Mouse (Mus musculus) ovary, adult 10 weeks (tissue): ENCODE results near the gene Rasa4. TPM values are rescaled to one million over a fixed set of nuclear protein-coding genes. Genes with fewer than 3 reads are reported as not detected.

ENCODE experiments used
- polyA plus RNA-seq: library from polyadenylated mRNA; stranded (reverse); fragments of 350-450 nt; fragmentation: Illumina TruSeq; extraction: RNeasy Lipid Tissue Mini Kit (QIAGEN cat#74804); gene quantifications from one replicate; pipeline ENCODE4 v1.2.3, GENCODE M21; 2014

The Rasa4 gene
- 0.86 TPM for polyA plus RNA-seq

DNA sequence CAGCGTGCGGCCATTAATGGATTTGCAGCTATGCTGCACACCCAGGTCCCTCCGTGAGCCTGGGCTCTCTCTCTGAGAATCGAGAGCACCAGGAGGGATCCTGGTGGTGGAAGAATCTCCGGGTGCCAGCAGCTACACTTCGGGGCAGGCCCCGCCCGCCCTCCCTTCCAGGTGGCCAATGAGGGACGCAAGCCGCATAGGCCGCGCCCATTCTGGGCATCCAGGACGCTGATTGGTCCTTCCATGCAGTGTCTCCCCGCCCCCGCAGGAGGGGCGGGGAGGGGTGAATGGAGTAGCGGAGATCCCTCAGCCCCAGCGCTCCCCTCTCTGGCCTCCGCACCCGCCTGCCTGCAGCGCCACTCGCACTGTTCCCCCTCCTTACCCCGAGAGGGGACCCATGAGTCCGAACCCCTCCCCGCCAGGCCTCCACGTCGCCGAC, at the start of gene Rasa4:
TSS of gene Rasa4 (plus strand) at position 248 of the 439 bp plus-strand sequence.

DNA sequence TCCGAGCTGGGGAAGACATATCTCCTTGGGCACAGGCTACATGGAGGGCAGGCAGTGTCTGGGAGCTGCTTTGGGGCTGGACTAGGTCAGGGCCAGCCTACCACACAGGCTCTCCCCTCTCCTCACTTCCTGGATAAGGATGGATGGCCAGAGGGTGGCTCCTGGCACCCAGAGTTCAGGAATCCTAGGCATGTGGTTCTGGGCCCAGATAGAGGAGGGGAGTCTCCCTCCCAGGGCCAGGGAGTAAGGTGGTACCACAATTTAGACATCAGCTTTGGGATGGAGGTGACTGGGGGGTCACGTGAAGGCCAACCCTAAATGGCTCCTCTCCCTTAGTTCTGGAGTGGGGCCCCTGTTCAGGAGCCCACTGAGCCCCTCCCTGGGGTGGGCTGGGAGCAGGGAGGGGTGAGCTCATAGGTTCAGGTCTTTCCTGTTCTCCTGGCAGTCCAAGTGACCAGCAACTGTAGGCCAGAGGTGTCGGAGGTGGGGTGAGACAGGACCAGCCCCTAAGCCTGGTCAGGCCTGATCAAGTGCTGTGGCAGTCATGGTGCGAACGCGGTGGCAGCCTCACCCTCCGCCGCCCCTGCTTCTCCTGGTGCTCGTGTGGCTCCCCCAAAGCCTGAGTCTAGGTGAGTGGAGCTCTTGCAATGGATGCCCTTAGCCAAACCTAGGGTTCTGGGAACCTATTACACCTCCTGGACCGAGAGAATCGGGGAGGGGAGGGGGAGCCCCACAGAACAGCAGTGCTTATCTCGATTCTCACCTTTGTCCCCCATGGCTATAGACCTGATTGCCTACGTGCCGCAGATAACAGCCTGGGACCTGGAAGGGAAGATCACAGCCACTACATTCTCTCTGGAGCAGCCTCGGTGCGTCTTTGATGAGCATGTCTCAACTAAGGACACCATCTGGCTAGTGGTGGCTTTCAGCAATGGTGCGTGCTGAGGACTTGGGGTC, 45.2 kb upstream of the Rasa4 start, which contains the start of gene Upk3b:
TSS of gene Upk3b (plus strand) at position 239 of the 957 bp plus-strand sequence.

DNA sequence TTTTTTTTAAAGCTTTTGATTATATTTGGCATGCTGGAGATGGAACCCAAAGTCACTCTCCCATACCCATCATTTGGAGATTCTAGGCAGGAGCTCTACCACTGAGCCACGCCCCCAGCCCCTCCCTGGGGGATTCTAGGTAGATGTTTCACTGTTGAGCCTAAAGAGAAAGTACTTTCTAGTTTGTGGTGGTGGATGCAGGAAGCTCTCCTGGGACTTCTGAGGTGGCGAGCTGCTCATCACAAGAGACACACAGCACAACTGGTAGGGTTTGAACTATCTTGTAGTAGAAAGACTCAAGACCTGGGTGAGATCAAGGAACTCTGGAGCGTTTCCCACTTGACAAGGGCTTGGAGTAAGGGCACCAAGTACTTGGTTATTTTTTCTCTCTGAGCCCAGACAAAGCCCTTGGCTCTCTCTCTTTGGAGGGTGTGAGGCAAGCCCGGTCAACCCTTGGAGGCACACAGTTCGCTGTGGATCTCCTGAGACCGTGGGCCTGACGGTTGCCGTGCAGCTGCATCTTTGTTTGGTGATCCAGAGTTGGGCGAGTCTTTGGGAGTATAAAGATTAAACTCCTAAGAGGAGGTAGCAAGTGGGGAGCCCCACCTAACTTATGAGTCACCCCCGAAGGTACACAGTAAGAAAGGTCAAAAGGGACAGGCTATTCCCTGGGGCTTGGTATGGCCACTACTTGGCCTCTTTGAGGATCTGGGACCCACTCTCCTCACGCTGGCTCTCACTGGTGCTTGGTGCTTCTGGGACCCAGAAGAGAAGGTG, 29.2 kb upstream of the Rasa4 start, which contains the start of gene Upk3bl:
TSS of gene Upk3bl (plus strand) at position 192 of the 777 bp plus-strand sequence.

DNA sequence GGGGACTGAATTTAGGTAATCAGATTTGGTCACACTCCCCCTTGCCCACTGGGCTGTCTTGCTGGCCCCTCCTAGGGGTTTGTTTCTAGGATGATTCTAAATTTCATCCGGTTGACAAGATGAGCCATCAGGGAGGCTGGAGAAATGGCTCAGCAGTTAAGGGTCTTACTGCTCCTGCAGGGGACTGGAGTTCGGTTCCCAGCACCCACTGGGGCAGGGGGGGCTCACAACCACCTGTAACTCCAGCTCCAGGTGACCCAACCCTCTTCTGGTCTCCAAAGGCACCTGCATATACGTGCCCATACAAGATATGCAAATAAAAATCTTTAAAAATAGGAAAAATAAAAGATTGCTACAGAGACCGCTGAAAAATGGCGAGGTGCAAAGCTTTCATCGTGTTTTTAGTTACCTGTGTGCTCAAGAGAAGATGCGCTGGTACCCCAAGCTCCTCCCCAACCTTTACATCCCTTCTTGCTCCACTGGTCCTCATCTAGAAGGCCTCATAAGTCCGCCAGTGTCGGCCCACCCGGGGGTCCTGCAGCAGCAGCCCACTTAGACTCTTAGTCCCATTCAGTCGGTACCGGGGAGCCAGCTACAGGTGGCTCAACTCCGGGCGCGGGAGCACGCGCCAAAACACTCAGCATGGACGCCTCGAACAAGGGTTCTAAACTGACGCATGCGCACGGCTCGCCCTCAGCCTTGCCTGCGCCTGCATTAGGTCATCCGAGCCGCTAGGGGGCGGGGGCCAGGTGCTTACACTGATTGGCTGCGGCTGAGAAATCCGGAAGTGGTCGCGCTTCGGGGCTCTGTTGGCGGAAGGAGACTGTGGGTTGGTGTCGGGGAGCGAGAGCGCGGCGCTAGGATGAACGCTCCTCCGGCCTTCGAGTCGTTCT, 32.4 kb downstream of the Rasa4 start, which contains the start of gene Polr2j:
TSS of gene Polr2j (plus strand) at position 741 of the 893 bp plus-strand sequence.

DNA sequence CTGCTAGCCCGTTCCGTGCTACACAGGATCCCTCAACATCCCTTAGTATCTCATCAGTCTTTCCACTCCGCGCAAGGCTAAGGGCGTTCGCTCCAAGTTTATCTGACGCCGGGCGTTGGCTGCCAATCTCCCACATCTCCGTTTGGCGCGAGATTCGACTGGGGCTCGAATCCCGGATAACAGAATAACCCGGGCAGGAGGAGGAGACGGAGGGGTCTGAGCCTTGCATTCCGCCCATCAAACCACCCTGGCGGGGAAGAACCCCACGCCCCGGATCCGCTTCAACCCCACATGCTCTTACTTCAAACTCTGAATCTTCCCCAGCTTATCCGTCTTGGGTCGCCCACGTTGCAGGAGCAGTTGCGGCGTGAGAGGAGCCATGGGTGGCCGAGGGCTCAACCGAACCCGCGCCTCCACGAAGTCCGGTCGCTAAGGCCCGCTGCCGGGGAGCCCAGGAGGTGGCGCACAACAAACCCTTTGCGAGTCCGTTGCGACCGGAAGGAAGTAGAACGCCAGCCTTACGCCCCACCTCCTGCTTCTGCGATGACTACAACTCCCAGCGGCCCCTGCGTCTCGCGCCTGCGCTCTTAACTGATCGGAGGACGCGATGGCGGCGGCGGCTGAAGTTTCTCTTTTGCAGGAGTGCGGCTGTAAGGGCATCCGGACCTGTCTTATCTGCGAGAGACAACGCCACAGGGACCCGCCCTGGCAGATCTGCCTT, 52.0 kb downstream of the Rasa4 start, which contains the start of the genes Lrwd1 and Alkbh4:
TSS of gene Lrwd1 (minus strand) at position 504 of the 721 bp plus-strand sequence.
TSS of gene Alkbh4 (plus strand) at position 576 of the 721 bp plus-strand sequence.

Other genes with a start within 250 kb of the Rasa4 start
- gene Hspb1, start 196.0 kb upstream of the Rasa4 start, polyA plus RNA-seq: 0.57 TPM
- 149 TPM for gene Ywhag, start 149.3 kb upstream of the Rasa4 start, polyA plus RNA-seq
- 2.1 TPM for gene Ssc4d, start 109.4 kb upstream of the Rasa4 start, polyA plus RNA-seq
- gene Zp3, start 103.8 kb upstream of the Rasa4 start, polyA plus RNA-seq: 2.6 TPM
- gene Dtx2, start 89.1 kb upstream of the Rasa4 start, polyA plus RNA-seq: 1.2 TPM
- 6.8 TPM for gene Upk3b, start 45.4 kb upstream of the Rasa4 start, polyA plus RNA-seq
- not detected for gene Upk3bl, start 29.4 kb upstream of the Rasa4 start, polyA plus RNA-seq
- 4.1 TPM for gene Polr2j, start 32.7 kb downstream of the Rasa4 start, polyA plus RNA-seq
- gene Lrwd1, start 52.2 kb downstream of the Rasa4 start, polyA plus RNA-seq: 0.57 TPM
- 1.3 TPM for gene Alkbh4, start 52.2 kb downstream of the Rasa4 start, polyA plus RNA-seq
- 1.1 TPM for gene Orai2, start 86.8 kb downstream of the Rasa4 start, polyA plus RNA-seq
- 39.9 TPM for gene Prkrip1, start 115.0 kb downstream of the Rasa4 start, polyA plus RNA-seq
- gene Sh2b2, start 162.6 kb downstream of the Rasa4 start, polyA plus RNA-seq: not detected